Mouse (Mus musculus) hindbrain, embryonic 15.5 days (tissue): Measurements from ENCODE around the gene Il9. TPM values are rescaled to one million over a fixed set of nuclear protein-coding genes. Genes with fewer than 3 reads are reported as not detected.

Source experiments
- ATAC-seq: fragments of 200-750 bp; cut with Nextera tagmentation; 2 replicates; pipeline ENCODE4 v1.8.0; 2017; ENCODE audit warnings: low read depth, moderate number of reproducible peaks, moderate TSS enrichment; ENCODE audit not compliant: low FRiP score
- H3K27ac ChIP-seq: fragments of 300-500 bp; sonication (generic); replicated peaks from 2 replicates; pipeline ENCODE4 v1.5.1; 2015; ENCODE audit warnings: mild to moderate bottlenecking, inconsistent platforms
- H3K27me3 ChIP-seq: fragments of 300-500 bp; sonication (generic); 2 replicates; pipeline ENCODE4 v1.6.1; 2015; ENCODE audit warnings: control low read depth, inconsistent platforms
- H3K36me3 ChIP-seq: fragments of 300-500 bp; sonication (generic); 2 replicates; pipeline ENCODE4 v1.6.1; 2015; ENCODE audit warnings: control low read depth, inconsistent platforms
- H3K4me1 ChIP-seq: fragments of 300-500 bp; sonication (generic); replicated peaks from 2 replicates; pipeline ENCODE4 v1.6.1; 2015; ENCODE audit warnings: control low read depth, inconsistent platforms
- H3K4me2 ChIP-seq: fragments of 300-500 bp; sonication (generic); 2 replicates; pipeline ENCODE4 v1.6.1; 2015; ENCODE audit warnings: moderate library complexity, mild to moderate bottlenecking, inconsistent platforms
- H3K4me3 ChIP-seq: fragments of 300-500 bp; sonication (generic); 2 replicates; pipeline ENCODE4 v1.5.1; 2015; ENCODE audit warnings: mild to moderate bottlenecking, inconsistent platforms
- H3K9ac ChIP-seq: fragments of 300-500 bp; sonication (generic); 2 replicates; pipeline ENCODE4 v1.6.1; 2015; ENCODE audit warnings: inconsistent platforms
- H3K9me3 ChIP-seq: fragments of 300-500 bp; sonication (generic); 2 replicates; pipeline ENCODE4 v1.6.1; 2016; ENCODE audit warnings: control low read depth, inconsistent platforms
- WGBS: fragments of 180-500 bp; shearing (Covaris S2); methylation state at CpG from one replicate; pipeline ENCODE4 v1.1.7; 2015; 5-methylcytosine and 5-hydroxymethylcytosine counted together
- polyA plus RNA-seq: library from polyadenylated mRNA; unstranded; fragments of >200 nt; fragmentation: Nextera tagmentation; extraction: Ambion mirVana; gene quantifications from 2 replicates; pipeline ENCODE4 v1.2.1, GENCODE M21; 2015

Il9 gene
- not detected in 2 replicates for polyA plus RNA-seq

DNA sequence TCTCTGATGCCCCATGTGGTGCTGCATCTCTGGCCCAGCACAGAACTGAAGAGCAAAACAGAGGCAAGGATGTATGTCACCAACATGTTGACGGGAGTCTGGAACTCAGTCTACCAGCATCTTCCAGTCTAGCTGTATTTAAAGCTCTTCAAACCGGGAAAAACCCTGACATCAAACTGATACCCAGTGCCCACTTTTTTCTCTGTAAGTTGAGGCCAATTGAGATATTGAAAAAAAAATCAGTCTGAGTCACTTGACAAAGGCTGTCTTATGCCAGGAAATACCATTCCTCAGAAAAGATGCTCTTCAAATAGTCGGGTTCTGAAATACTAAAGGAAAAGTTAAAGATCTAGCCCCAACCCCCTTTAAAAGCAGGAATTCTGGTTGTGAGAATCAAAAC, at the start of gene Il9:
Gene Il9, minus strand, starts transcription at position 101 of the 400 bp plus-strand sequence.
- Histone ChIP-seq H3K36me3 (no peaks in the 10 kb centered on the region), H3K9ac (no peak within 1 kb of the TSS), H3K4me2 (no peak within 1 kb of the TSS), H3K4me3 (no peak within 1 kb of the TSS), H3K27ac (no peak within 1 kb of the TSS), H3K4me1 (0 out of 2 replicates have a peak, but pooled peaks cover 2% of the 10 kb centered on the region), H3K9me3 (no peaks in the 10 kb centered on the region), H3K27me3 (no peaks in the 10 kb centered on the region)
- ATAC-seq = no peak
- WGBS = 88% methylated on average over 3 of the region's 3 CpGs

DNA sequence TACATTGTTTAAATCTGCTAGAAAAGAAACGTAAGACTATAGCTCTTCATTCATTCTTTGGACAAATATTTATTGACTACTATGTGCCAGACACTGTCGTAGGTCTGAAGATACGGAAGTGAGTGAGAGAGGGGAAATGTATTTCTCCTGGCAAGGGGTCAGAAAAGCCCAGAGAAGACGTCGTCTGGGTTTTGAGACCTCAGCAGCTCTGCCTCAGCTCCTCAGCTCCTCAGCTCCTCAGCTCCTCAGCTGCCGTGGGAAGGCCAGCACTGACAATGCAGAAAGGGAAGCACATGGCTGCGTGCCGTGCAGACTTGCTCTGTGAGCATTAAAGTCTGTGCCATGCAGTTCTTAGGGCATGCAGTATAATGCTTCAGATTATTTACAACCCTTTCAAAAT, 47.6 kb upstream of the Il9 start:
- Histone ChIP-seq H3K36me3 (peaks cover 4% of the 10 kb centered on the region; the same call in 1 of the 2 replicates), H3K4me3 (no peak overlapping the region), H3K4me2 (no peak overlapping the region), H3K9me3 (no peaks in the 10 kb centered on the region), H3K9ac (no peak overlapping the region), H3K27ac (no peak overlapping the region), H3K4me1 (no peaks in the 10 kb centered on the region), H3K27me3 (no peaks in the 10 kb centered on the region)
- ATAC-seq = no peak
- WGBS = 55% methylated on average over 8 of the region's 8 CpGs

DNA sequence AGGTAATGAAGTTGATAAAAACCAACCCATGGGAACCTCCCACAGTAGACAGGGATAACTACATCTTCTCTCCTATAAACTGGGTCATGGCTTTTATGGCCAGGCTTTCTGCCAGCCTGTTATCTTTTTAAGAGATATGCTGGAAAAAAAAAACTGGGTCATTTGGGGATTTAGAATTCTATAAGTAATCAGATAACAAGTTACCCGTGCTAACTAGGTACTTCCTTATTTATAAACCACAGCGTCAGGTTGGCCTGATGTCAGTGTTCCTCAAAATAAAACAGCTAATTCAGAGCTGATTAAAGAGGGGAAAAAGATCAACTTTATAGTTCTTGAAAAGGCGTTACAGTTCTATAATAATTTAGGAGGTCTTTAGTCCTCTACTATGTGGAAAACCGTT, 47.0 kb upstream of the Il9 start:
- Histone ChIP-seq H3K4me2 (no peak overlapping the region), H3K36me3 (peaks cover 4% of the 10 kb centered on the region; the same call in 1 of the 2 replicates), H3K9ac (no peak overlapping the region), H3K4me1 (no peaks in the 10 kb centered on the region), H3K4me3 (no peak overlapping the region), H3K27me3 (no peaks in the 10 kb centered on the region), H3K27ac (no peak overlapping the region), H3K9me3 (no peaks in the 10 kb centered on the region)
- WGBS = 90% methylated on average over 4 of the region's 4 CpGs
- no peak for ATAC-seq

DNA sequence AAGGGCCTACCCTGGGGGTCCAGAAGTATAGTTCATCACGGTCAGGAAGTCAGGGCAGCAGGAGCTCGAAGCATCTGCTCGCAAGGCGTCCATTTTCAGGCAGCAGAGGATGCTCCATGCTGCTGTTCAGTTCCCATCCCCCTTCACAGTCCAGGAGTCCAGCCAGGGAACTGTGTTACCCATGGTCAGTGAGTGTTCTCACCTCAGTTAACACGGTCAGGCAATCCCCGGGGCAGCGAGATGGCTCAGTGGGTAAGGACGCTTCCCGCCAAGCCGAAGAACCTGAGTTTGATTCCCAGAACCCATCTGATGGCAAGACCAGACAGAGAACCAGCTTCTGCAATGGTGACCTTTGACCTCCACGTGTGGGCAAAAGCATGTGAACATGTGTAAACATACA, 46.2 kb upstream of the Il9 start:
- no peak for ATAC-seq
- Histone ChIP-seq H3K36me3 (no peaks in the 10 kb centered on the region), H3K4me1 (no peaks in the 10 kb centered on the region), H3K4me3 (no peak overlapping the region), H3K9me3 (no peaks in the 10 kb centered on the region), H3K27me3 (no peaks in the 10 kb centered on the region), H3K27ac (no peak overlapping the region), H3K4me2 (no peak overlapping the region), H3K9ac (no peak overlapping the region)
- 85% methylated on average over 11 of the region's 11 CpGs for WGBS

DNA sequence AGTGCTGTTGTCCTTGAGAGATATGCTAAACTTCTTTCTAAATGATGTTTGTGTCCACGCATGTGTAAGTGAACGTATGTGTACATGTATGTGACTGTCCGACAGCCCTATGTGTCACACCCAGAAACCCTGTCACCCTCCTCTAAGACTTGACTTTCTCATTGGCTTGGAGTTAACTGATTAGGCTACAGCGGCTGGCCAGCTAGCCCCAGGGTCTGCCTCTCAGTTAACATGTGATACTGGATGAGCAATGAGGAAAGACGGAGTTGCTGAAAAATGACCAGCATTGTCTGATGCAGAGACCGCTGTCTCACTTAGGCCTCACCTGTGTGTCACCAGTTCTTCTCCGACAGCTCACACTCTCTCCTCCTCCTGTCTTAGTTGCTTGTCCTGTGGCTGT, 45.8 kb upstream of the Il9 start:
- H3K9me3 ChIP-seq = no peaks in the 10 kb centered on the region
- H3K36me3 ChIP-seq = no peaks in the 10 kb centered on the region
- WGBS = 91% methylated on average over 7 of the region's 7 CpGs
- no peaks in the 10 kb centered on the region for H3K27me3 ChIP-seq
- H3K4me1 ChIP-seq = peaks cover 1% of the 10 kb centered on the region; the same call in 1 of the 2 replicates
- no peak overlapping the region for H3K4me2 ChIP-seq
- H3K9ac ChIP-seq = no peak overlapping the region
- no peak for ATAC-seq
- no peak overlapping the region for H3K4me3 ChIP-seq
- H3K27ac ChIP-seq = no peak overlapping the region

DNA sequence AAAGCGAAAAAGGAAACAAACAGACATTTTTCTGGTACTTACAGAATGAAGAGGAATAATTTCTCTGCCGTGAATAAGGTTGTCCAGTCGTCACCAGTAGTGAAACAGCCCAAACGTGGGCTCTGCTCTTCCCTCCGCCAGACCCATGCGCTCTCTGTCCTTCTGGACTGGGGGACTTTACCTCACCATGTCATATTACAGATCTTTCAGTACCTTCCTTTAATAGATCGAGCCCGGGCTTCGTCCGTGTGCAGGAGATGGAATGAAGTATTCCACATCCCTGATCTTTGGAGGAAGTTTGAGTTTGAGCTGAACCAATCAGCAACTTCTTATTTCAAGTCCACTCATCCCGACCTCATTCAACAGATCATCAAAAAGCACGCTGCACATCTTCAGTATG, 44.8 kb upstream of the Il9 start:
- Histone ChIP-seq H3K36me3 (no peaks in the 10 kb centered on the region), H3K9ac (no peak overlapping the region), H3K4me3 (no peak overlapping the region), H3K9me3 (no peaks in the 10 kb centered on the region), H3K4me2 (no peak overlapping the region), H3K27me3 (no peaks in the 10 kb centered on the region), H3K4me1 (peaks cover 3% of the 10 kb centered on the region; the same call in 1 of the 2 replicates), H3K27ac (no peak overlapping the region)
- WGBS = 90% methylated on average over 12 of the region's 12 CpGs
- no peak for ATAC-seq

DNA sequence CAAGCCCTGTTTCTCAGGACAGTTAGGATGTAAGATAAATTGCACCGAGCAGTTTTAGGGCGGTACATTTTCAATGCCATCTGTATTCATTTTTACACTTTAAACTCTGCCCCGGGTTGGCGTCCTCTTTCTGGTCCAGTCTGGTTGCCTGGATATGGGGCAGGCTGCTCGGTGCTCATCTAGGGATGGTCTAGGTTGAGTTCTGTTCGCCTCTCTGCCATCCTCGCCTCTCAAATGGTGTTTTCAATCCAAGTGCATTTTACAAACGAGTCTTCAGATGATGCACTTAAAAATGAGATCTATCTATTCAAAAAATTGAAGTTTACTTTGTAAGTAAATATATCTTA, 40.7 kb upstream of the Il9 start:
- Histone ChIP-seq H3K4me1 (peaks cover 3% of the 10 kb centered on the region; the same call in 1 of the 2 replicates), H3K27ac (no peak overlapping the region), H3K9me3 (no peaks in the 10 kb centered on the region), H3K4me2 (peak overlapping the region; percentile 91), H3K36me3 (no peaks in the 10 kb centered on the region), H3K9ac (peak overlapping the region; percentile 69), H3K4me3 (peak overlapping the region; percentile 51), H3K27me3 (no peaks in the 10 kb centered on the region)
- ATAC-seq = peak; percentile 25; the same call in 1 of the 2 replicates
- WGBS = 4% methylated on average over 8 of the region's 8 CpGs

DNA sequence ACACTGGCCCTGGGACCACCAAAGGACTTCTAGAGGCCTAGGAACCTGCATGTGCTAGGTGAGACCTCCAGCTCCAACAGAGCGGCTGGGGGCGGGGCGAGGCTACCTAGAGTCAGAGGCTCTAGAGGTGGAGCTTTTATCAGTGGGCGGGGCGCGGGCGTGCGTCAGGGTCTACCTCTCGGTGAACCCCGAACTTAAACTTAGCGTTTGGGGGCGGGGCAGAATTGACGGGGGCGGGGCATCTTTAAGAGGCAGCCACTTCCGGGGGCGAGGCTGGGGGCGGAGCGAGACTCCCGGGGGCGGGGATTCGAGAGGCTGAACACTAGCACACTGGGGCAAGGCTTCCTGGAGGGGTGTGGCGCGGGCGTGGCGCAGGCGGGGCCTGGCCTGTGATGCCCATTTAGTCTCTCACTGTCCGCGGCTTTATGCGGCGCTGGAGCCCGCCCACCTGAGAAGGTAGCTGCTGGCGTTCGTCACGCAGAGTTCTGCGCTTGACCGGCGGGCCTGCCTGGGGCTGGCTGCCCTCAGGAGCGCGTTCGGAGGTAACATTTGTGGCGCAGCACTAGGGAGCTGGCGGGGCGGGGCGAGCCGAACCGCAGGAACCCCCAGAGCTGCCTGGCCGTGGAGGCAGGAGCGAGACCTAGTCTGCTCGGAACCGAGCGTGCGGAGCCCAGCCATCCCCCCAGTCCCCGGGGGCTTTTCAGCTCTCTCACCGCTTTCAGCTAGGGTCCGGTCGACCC, 40.2 kb upstream of the Il9 start, which contains the start of gene Fbxl21:
Gene Fbxl21, plus strand, starts transcription at position 392 of the 740 bp plus-strand sequence.
- Histone ChIP-seq H3K9me3 (no peaks in the 10 kb centered on the region), H3K4me1 (peaks cover 3% of the 10 kb centered on the region; the same call in 1 of the 2 replicates), H3K9ac (peak within 1 kb of the TSS; percentile 69), H3K27ac (peak within 1 kb of the TSS; percentile 38; the same call in 1 of the 2 replicates), H3K4me3 (peak within 1 kb of the TSS; percentile 51), H3K4me2 (peak within 1 kb of the TSS; percentile 91), H3K36me3 (no peaks in the 10 kb centered on the region), H3K27me3 (no peaks in the 10 kb centered on the region)
- ATAC-seq = peak; percentile 98
- under 1% methylated on average over 56 of the region's 56 CpGs for WGBS

DNA sequence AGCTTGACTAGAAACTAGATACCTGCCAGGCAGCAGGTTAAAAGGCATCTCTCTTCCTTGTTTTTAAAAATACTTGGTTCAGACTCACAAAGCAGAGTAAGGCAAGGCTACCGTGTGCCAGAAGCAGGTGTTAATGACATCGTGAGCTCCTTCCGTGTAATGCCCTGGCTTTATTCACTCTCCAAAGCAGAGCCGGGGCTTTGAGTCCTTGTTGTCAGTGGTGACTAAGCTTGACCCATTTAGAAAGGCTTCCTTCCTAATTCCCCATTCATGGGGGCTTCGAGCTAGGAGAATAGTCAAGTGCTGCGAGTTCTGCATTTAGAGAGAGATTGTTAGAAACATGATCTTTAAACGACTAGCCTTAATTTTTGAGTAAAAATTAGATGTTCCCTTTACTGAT, 34.8 kb upstream of the Il9 start:
- H3K9ac ChIP-seq = no peak overlapping the region
- no peak for ATAC-seq
- H3K4me1 ChIP-seq = no peaks in the 10 kb centered on the region
- H3K27me3 ChIP-seq = no peaks in the 10 kb centered on the region
- no peak overlapping the region for H3K4me2 ChIP-seq
- 51% methylated on average over 7 of the region's 7 CpGs for WGBS
- H3K36me3 ChIP-seq = no peaks in the 10 kb centered on the region
- no peak overlapping the region for H3K27ac ChIP-seq
- H3K4me3 ChIP-seq = no peak overlapping the region
- no peaks in the 10 kb centered on the region for H3K9me3 ChIP-seq

DNA sequence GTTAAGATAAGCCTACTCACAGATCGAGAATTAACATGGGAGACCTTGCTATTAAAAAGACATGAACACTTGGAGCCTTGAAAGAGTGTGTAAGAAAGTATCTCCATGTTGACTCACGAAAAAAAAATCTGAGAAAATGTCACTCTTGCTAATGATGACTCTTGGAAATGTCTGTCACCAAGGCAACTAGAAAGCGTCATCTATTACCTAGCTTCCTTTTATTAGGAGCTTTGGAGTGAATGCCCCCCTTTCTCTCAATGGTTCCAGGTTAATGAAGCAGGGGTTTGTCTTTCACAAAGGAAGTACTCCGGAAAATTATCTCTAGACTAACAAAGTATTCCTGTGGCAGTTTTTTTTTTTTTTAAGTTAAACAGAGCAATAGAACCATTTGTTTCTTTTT, 34.3 kb upstream of the Il9 start:
- H3K36me3 ChIP-seq = no peaks in the 10 kb centered on the region
- no peak overlapping the region for H3K4me2 ChIP-seq
- H3K9me3 ChIP-seq = no peaks in the 10 kb centered on the region
- WGBS = 55% methylated on average over 4 of the region's 4 CpGs
- H3K27ac ChIP-seq = no peak overlapping the region
- no peak overlapping the region for H3K9ac ChIP-seq
- H3K4me1 ChIP-seq = no peaks in the 10 kb centered on the region
- no peak for ATAC-seq
- no peak overlapping the region for H3K4me3 ChIP-seq
- H3K27me3 ChIP-seq = no peaks in the 10 kb centered on the region

DNA sequence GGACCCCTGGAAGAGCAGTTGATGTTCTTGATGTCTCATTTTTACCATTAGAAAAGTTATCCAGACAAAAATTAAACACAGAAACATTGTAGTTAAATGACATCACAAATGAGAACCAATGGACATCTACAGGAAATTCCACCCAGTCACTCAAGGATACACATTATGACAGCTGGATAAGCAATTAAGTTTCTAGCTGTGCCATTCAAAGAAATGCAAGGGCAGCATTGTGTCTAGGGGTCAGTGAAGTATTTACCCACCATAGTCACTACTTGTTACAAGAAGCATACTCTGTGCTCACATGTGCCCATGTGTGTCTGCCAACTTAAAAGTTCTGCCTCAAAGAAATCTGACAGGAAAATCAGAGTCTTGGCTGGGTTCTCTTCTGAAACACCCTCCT, 31.5 kb upstream of the Il9 start:
- no peak for ATAC-seq
- Histone ChIP-seq H3K27ac (no peak overlapping the region), H3K9me3 (no peaks in the 10 kb centered on the region), H3K4me2 (no peak overlapping the region), H3K27me3 (no peaks in the 10 kb centered on the region), H3K4me1 (no peaks in the 10 kb centered on the region), H3K9ac (no peak overlapping the region), H3K4me3 (no peak overlapping the region), H3K36me3 (no peaks in the 10 kb centered on the region)

DNA sequence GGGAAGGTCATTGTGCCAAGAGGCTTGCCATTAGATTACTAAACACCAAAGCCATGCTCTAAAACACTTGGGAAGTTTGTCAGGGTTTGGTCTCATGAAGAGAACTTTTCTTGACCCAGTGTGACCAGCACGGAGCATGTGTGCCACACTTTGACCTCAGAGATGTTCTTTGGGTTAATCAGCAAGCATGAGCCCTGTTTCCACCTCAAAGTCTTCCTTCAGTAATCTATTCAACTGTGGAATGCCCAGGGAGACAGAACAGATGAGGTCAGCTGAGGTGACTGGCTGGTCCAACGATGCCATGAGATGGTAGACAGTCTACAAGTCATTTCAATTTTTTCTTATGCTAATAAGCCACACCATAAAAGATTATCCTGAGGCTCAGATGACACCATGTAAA, 27.8 kb upstream of the Il9 start:
- H3K4me2 ChIP-seq = no peak overlapping the region
- no peaks in the 10 kb centered on the region for H3K4me1 ChIP-seq
- H3K4me3 ChIP-seq = no peak overlapping the region
- H3K36me3 ChIP-seq = no peaks in the 10 kb centered on the region
- H3K27me3 ChIP-seq = no peaks in the 10 kb centered on the region
- H3K9me3 ChIP-seq = no peaks in the 10 kb centered on the region
- no peak overlapping the region for H3K9ac ChIP-seq
- no peak for ATAC-seq
- H3K27ac ChIP-seq = no peak overlapping the region
- WGBS = 81% methylated on average over 2 of the region's 2 CpGs
